Mouse (Mus musculus) testis, postnatal 14 days (tissue): ENCODE data around the gene Slc29a1.
A peak's percentile ranks its signal among the peaks of the same experiment; 100 is the strongest.

ENCODE experiments used
- DNase-seq: peaks from one replicate; pipeline ENCODE4 v3.0.0; 2021; ENCODE audit warnings: low spot score

Slc29a1 gene

GRCm38 (mm10) chr17:45568990-45569389 lies 30.4 kb downstream of the Slc29a1 start:
- no peak for DNase-seq

DNA sequence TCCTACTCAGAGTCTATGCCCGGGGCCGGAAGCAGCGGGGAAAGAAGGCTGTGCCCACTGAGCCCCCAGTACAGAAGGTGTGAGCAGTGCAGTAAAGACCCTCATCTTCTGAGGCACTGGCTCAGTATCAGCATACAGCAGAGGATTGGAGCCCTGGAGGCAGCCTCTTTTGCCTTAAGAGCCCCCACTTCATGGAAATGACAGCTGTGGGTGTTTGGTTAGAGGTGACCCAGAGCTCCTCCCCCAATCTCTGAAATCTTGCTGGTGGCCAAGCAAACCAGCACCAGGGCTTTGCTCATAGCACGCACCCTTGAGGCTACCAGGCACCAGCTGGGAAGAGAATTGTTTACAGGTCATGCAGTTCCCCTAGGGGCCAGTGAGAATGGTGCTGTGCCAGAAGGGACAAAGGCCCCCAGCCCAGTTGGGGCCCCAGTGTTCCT lies 32.2 kb downstream of the Slc29a1 start:
- no peak for DNase-seq

DNA sequence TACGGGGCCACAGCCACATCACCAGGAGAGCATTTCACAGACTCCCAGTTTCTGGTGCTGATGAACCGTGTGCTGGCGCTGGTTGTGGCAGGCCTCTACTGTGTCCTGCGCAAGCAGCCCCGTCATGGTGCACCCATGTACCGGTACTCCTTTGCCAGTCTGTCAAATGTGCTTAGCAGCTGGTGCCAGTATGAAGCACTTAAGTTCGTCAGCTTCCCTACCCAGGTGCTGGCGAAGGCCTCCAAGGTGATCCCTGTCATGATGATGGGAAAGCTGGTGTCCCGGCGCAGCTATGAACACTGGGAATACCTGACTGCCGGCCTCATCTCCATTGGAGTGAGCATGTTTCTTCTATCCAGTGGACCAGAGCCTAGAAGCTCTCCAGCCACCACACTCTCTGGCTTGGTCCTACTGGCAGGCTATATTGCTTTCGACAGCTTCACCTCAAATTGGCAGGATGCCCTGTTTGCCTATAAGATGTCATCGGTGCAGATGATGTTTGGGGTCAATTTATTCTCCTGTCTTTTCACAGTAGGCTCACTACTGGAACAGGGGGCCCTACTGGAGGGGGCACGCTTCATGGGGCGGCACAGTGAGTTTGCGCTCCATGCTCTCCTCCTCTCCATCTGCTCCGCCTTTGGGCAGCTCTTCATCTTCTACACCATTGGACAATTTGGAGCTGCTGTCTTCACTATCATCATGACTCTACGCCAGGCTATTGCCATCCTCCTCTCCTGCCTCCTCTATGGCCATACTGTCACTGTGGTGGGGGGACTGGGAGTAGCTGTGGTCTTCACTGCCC lies 32.8 kb downstream of the Slc29a1 start:
- DNase-seq = no peak

DNA sequence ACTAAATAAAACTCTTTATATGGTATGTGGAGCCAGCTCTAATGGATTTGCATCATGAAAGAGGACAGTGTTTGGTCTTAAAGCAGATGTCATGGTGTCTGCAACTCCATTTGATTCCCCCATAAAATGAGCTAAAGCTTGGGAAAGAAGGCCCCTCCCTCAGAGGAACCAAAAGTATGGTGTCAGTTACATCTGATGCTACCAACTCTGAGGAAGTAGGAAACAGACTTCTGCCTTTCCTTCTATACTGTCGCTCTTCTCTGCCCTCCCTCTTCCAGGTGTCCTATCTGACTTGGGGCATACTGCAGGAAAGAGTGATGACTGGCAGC lies 33.4 kb downstream of the Slc29a1 start:
- no peak for DNase-seq

DNA sequence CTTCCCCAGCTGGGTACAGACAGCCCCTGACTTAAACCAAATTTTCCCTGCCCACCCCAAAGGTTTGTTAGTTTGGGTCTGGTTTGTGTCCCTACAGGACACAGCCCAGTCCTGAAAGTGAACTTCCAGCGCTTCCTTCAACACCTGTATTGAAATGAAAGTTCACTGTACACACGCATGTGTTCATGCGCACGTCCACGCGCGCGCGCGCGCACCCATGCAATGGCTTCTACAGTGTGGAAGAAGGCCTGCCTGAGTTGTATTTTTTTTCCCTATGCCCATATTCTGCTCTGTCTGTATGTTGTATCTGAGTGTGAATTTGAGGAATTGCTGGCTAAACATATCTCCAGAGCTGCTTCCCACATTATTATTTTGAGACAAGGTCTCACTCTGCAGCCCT lies 34.3 kb downstream of the Slc29a1 start:
- DNase-seq = no peak

- no peak for DNase-seq
Observed at GRCm38 (mm10) chr17:45564531-45565084, 34.8 kb downstream of the Slc29a1 start.

GRCm38 (mm10) chr17:45563655-45564530 lies 35.5 kb downstream of the Slc29a1 start, which contains the start of gene Slc35b2:
TSS of gene Slc35b2 (plus strand) at chr17:45563874.
- peak; percentile 91 for DNase-seq

DNA sequence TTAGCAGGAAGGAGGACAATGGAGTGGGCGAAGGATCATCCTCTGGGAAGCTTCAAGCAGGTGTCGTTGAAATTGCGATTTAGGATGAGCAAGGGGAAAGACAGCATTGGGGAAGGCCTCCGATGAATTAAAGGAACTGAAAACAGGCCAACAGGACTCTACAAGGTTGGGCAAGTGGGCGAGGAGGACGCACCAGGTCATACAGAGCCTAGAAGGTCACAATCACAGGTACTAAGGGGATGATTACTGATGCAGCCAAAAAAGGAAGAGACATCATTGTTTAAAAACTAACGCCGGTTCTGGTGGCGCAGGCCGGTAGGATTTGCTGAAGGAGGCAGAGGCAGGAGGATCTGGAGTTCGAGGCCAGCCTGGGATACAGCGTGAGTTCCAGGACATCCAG lies 36.2 kb downstream of the Slc29a1 start:
- DNase-seq = no peak

GRCm38 (mm10) chr17:45559732-45560525 lies 39.5 kb downstream of the Slc29a1 start:
- no peak for DNase-seq

- no peak for DNase-seq
Observed at GRCm38 (mm10) chr17:45557998-45558862, 41.2 kb downstream of the Slc29a1 start.

DNA sequence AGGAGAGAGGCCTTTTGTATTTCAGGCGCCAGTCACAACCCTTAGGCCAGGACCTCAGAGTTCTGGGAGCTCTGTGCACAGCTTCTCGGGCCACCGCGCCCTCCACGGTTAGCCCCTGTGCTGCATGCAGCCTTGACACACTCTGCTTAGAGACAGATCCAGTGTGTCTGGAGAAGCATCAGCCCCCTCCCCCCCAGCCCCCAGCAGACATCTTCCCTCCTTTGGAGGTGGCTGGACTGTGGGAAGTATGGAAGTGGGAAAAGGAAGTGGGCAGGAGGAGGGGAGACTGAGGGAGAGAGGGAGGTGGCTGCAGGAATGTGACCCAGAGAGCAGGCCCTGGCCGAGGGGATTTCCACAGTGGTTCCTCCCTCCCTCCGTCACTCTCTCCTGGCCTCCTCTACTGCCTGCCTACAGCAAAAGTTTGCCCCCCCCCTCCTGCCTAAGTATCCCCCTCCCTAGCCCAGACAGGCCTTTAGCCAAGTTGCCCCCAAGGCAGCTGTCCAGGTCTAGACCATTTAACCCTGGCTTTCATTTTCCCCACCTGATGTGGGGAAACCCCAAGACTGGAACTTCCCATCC lies 42.1 kb downstream of the Slc29a1 start:
- no peak for DNase-seq

- DNase-seq = no peak
Observed at GRCm38 (mm10) chr17:45556514-45557245, 42.7 kb downstream of the Slc29a1 start.

- DNase-seq = no peak
Observed at GRCm38 (mm10) chr17:45556107-45556489, 43.3 kb downstream of the Slc29a1 start.

GRCm38 (mm10) chr17:45555452-45556106 lies 43.8 kb downstream of the Slc29a1 start, which contains the start of gene Nfkbie:
TSS of gene Nfkbie (plus strand) at chr17:45555703.
- peak; percentile 92 for DNase-seq

DNA sequence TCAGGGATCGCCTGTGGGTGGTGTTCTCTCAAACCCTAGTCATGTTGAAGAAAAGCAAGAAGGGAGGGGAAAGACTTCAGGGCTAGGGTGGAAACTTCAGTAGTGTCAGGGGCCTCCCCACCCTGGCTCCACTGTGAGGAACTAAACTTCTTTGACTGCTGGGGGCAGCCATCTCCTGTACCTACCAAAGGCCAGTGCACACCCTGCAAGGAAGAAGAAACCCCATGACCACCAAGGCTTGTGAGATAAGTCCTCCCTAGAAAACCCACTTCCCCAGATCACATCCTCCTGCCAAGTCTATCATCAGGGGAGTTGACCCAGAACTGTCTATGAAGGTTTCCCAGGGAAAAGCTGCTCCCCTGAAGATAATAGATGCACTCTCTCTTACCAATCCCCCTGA lies 45.0 kb downstream of the Slc29a1 start:
- DNase-seq = no peak

DNA sequence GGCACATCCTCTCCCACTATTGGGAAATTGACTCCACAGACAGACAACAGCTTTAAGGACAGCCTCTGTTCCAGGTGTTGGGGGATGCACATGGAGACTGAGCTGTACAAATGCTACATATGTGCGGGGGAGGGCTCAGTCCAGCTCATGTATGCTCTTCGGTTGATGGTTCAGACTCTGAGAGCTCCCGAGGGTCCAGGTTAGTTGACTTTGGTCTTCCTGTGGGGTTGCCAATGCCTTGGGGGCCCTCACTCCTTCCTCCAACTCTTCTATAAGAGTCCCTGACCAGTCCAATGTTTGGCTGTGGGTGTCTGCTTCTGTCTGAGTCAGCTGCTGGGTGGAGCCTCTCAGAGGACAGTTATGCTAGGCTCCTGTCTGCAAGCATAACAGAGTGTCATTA lies 46.3 kb downstream of the Slc29a1 start:
- no peak for DNase-seq

- no peak for DNase-seq
Observed at GRCm38 (mm10) chr17:45551816-45552451, 47.5 kb downstream of the Slc29a1 start.

GRCm38 (mm10) chr17:45551249-45551796 lies 48.1 kb downstream of the Slc29a1 start:
- DNase-seq = no peak

DNA sequence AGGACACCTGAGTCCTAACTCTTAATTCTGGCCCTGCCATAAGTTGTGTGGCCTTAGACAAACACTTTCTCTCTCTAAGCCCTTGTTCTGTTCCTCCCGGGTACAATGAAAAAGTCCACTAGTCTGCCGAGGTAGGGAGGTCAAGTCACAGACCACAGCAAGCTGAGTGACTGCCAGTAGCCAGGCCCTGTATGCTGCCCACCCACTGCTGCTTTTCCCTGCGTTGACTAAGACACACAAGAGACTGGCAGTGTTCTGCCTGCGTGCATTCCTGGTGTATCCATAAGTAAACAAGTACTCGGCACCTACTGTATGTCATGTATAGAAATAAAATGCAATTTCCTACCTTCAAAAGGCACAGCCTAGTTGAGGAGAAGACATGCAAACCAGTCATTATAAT lies 49.2 kb downstream of the Slc29a1 start:
- no peak for DNase-seq
